In genomic region chr11:95860071-95860490, GRCm38 (mm10) we compare ENCODE assay signal across 8 mouse cellular contexts. TPM values are rescaled to one million over a fixed set of nuclear protein-coding genes. Genes with fewer than 3 reads are reported as not detected.
A peak's percentile ranks its signal among the peaks of the same experiment; 100 is the strongest.
DNase-seq lines count a peak whose midpoint lies in the region; ATAC-seq and TF ChIP-seq lines count a peak whose summit lies in the region.

No protein-coding gene starts in this region.

- no peaks in the 10 kb centered on the region for H3K9me3 ChIP-seq in E14TG2a.4 (ENCODE audit: low read length)
- H3K9me3 ChIP-seq in liver, embryonic 11.5 days (ENCODE audit: control insufficient read depth, low read length), result no peaks in the 10 kb centered on the region
- no peaks in the 10 kb centered on the region for H3K9me3 ChIP-seq in stomach, embryonic 16.5 days (replicated peaks; ENCODE audit: control insufficient read depth, low read length)

- intact Hi-C loops in gastrocnemius, adult 2 months (cut with DNase I), result loop anchor here (10.0 kb wide), 2 partner anchors 175 to 205 kb away; partner anchors contain the start of genes Snf8 and Ube2z
- intact Hi-C loops in left cerebral cortex, postnatal 4 days (cut with DNase I), result no loop called here

- H3K4me2 ChIP-seq in liver, embryonic 11.5 days, result peak overlapping the region; percentile 95
- peak overlapping the region; percentile 71 for H3K4me2 ChIP-seq in stomach, embryonic 16.5 days (ENCODE audit: low read depth, low read length)

- peak; percentile 47 for ATAC-seq in erythroid progenitor cell, adult 5-6 weeks (replicated peaks; ENCODE audit: low FRiP score, poor library complexity, severe bottlenecking)
- peak; percentile 64 for ATAC-seq in liver, embryonic 11.5 days (replicated peaks; ENCODE audit: low FRiP score)
- ATAC-seq in stomach, embryonic 16.5 days (ENCODE audit: insufficient read depth, low FRiP score), result no peak

- H3K36me3 ChIP-seq in E14TG2a.4 (ENCODE audit: insufficient read depth, low read length), result peaks cover 49% of the 10 kb centered on the region
- H3K36me3 ChIP-seq in liver, embryonic 11.5 days (ENCODE audit: control insufficient read depth, insufficient read depth, low read length), result no peaks in the 10 kb centered on the region
- H3K36me3 ChIP-seq in stomach, embryonic 16.5 days (ENCODE audit: control insufficient read depth, insufficient read depth, low read length), result no peaks in the 10 kb centered on the region

- TF ChIP-seq CTCF in gastrocnemius, adult 2 months (IDR thresholded peaks at IDR 0.05), result no peak
- TF ChIP-seq CTCF in E14TG2a.4 (conservative IDR thresholded peaks at IDR 0.05; ENCODE audit: low read length), result no peak

- H3K4me3 ChIP-seq in gastrocnemius, adult 2 months, result peak overlapping the region; percentile 74
- H3K4me3 ChIP-seq in E14TG2a.4 (replicated peaks; ENCODE audit: low read length), result peak overlapping the region; percentile 89
- peak overlapping the region; percentile 73 for H3K4me3 ChIP-seq in liver, embryonic 11.5 days (ENCODE audit: low read depth, low read length)
- H3K4me3 ChIP-seq in stomach, embryonic 16.5 days (replicated peaks; ENCODE audit: low read length), result peak overlapping the region; percentile 79

- no peaks in the 10 kb centered on the region for H3K27me3 ChIP-seq in E14TG2a.4 (ENCODE audit: insufficient read depth, low read length)
- H3K27me3 ChIP-seq in liver, embryonic 11.5 days (replicated peaks; ENCODE audit: control insufficient read depth, insufficient read depth, low read length), result no peaks in the 10 kb centered on the region
- no peaks in the 10 kb centered on the region for H3K27me3 ChIP-seq in stomach, embryonic 16.5 days (ENCODE audit: control insufficient read depth, insufficient read depth, low read length)

- H3K27ac ChIP-seq in gastrocnemius, adult 2 months, result peak overlapping the region; percentile 97
- H3K27ac ChIP-seq in liver, embryonic 11.5 days (ENCODE audit: low read depth, low read length), result peak overlapping the region; percentile 99
- H3K27ac ChIP-seq in stomach, embryonic 16.5 days (ENCODE audit: low read length), result no peak overlapping the region

- H3K9ac ChIP-seq in liver, embryonic 11.5 days (ENCODE audit: low read depth, low read length), result peak overlapping the region; percentile 91
- peak overlapping the region; percentile 73 for H3K9ac ChIP-seq in stomach, embryonic 16.5 days (ENCODE audit: low read length)

- peaks cover 47% of the 10 kb centered on the region for H3K4me1 ChIP-seq in E14TG2a.4 (replicated peaks; ENCODE audit: low read depth, low read length)
- H3K4me1 ChIP-seq in liver, embryonic 11.5 days (replicated peaks; ENCODE audit: control insufficient read depth, insufficient read depth, low read length), result peaks cover 17% of the 10 kb centered on the region
- H3K4me1 ChIP-seq in stomach, embryonic 16.5 days (ENCODE audit: control insufficient read depth, insufficient read depth, low read length), result peaks cover 6% of the 10 kb centered on the region; the same call in 1 of the 2 replicates

- 12% methylated on average over 3 of the region's 3 CpGs for WGBS in liver, embryonic 11.5 days
- WGBS in stomach, embryonic 16.5 days, result 17% methylated on average over 3 of the region's 3 CpGs

- DNase-seq in gastrocnemius, adult 2 months, result no peak
- no peak for DNase-seq in gastrocnemius, postnatal 25 days
- DNase-seq in liver, embryonic 11.5 days (ENCODE audit: low spot score), result no peak
- no peak for DNase-seq in left cerebral cortex, postnatal 4 days
- DNase-seq in cerebellum, adult 8-10 months, result no peak

RNA-seq across cellular contexts. Expression of gene Abi3, which starts 17.8 kb away (rescaled TPM):
- total RNA-seq in gastrocnemius, adult 2 months (2021), result 1 to 10 TPM; 2.2 to 3.0 TPM
- total RNA-seq in gastrocnemius, postnatal 25 days (2021), result 1 to 10 TPM; 2.2 to 3.2 TPM
- 2.1 and 4.7 TPM in 2 replicates for total RNA-seq in erythroid progenitor cell, adult 5-6 weeks (2015; ENCODE audit: low replicate concordance)
- total RNA-seq in erythroid progenitor cell, adult 5-6 weeks (2017; ENCODE audit: low replicate concordance), result 2.3 and 16.0 TPM in 2 replicates
- polyA plus RNA-seq in liver, embryonic 11.5 days (2014; fragmentation: Nextera tagmentation; extraction: Ambion mirVana), result 6.4 and 7.9 TPM in 2 replicates
- polyA plus RNA-seq in stomach, embryonic 16.5 days (2015; fragmentation: Nextera tagmentation; extraction: Ambion mirVana), result 9.7 and 9.9 TPM in 2 replicates
- total RNA-seq in left cerebral cortex, postnatal 4 days (2021), result 1 to 10 TPM; 1.5 to 1.9 TPM

RNA-seq across cellular contexts. Expression of gene Gngt2, which starts 23.1 kb away (rescaled TPM):
- 1 to 10 TPM; 2.6 to 7.6 TPM for total RNA-seq in gastrocnemius, adult 2 months (2021)
- total RNA-seq in gastrocnemius, postnatal 25 days (2021), result 1 to 10 TPM; 5.2 to 6.1 TPM
- 26.3 and 28.1 TPM in 2 replicates for total RNA-seq in erythroid progenitor cell, adult 5-6 weeks (2015; ENCODE audit: low replicate concordance)
- total RNA-seq in erythroid progenitor cell, adult 5-6 weeks (2017; ENCODE audit: low replicate concordance), result 14.6 and 20.5 TPM in 2 replicates
- 19.5 and 22.3 TPM in 2 replicates for polyA plus RNA-seq in liver, embryonic 11.5 days (2014; fragmentation: Nextera tagmentation; extraction: Ambion mirVana)
- 16.1 and 18.2 TPM in 2 replicates for polyA plus RNA-seq in stomach, embryonic 16.5 days (2015; fragmentation: Nextera tagmentation; extraction: Ambion mirVana)
- 1 to 10 TPM in 1 of 2 experiments, under 1 TPM in 1; 0.72 to 1.8 TPM for total RNA-seq in left cerebral cortex, postnatal 4 days (2021)

RNA-seq across cellular contexts. Expression of gene Phospho1, which starts 35.8 kb away (rescaled TPM):
- 100 to 1,000 TPM; 274 to 394 TPM for total RNA-seq in gastrocnemius, adult 2 months (2021)
- total RNA-seq in gastrocnemius, postnatal 25 days (2021), result 100 to 1,000 TPM; 288 to 335 TPM
- total RNA-seq in erythroid progenitor cell, adult 5-6 weeks (2015; ENCODE audit: low replicate concordance), result 10.1 and 12.6 TPM in 2 replicates
- 18.6 TPM in 1 of 2 replicates, not detected in the other for total RNA-seq in erythroid progenitor cell, adult 5-6 weeks (2017; ENCODE audit: low replicate concordance)
- polyA plus RNA-seq in liver, embryonic 11.5 days (2014; fragmentation: Nextera tagmentation; extraction: Ambion mirVana), result 0.48 and 0.74 TPM in 2 replicates
- polyA plus RNA-seq in stomach, embryonic 16.5 days (2015; fragmentation: Nextera tagmentation; extraction: Ambion mirVana), result 0.54 and 0.94 TPM in 2 replicates
- total RNA-seq in left cerebral cortex, postnatal 4 days (2021), result 1 to 10 TPM; 2.4 to 3.1 TPM

RNA-seq across cellular contexts. Expression of gene B4galnt2, which starts 54.6 kb away (rescaled TPM):
- total RNA-seq in gastrocnemius, adult 2 months (2021), result not detected
- not detected for total RNA-seq in gastrocnemius, postnatal 25 days (2021)
- not detected in 2 replicates for total RNA-seq in erythroid progenitor cell, adult 5-6 weeks (2015; ENCODE audit: low replicate concordance)
- not detected in 2 replicates for total RNA-seq in erythroid progenitor cell, adult 5-6 weeks (2017; ENCODE audit: low replicate concordance)
- 0.34 and 0.51 TPM in 2 replicates for polyA plus RNA-seq in liver, embryonic 11.5 days (2014; fragmentation: Nextera tagmentation; extraction: Ambion mirVana)
- 3.0 and 4.5 TPM in 2 replicates for polyA plus RNA-seq in stomach, embryonic 16.5 days (2015; fragmentation: Nextera tagmentation; extraction: Ambion mirVana)
- not detected for total RNA-seq in left cerebral cortex, postnatal 4 days (2021)

Comparison
In these comparisons a context has a peak if more than half of its experiments do, and no peak if none do; other contexts are left out.
1. RNA of gene Phospho1, which starts 35.8 kb away (total RNA-seq): 274 to 394 TPM in gastrocnemius, adult 2 months and 288 to 335 TPM in gastrocnemius, postnatal 25 days; 10.1 to 18.6 TPM in erythroid progenitor cell, adult 5-6 weeks and 2.4 to 3.1 TPM in left cerebral cortex, postnatal 4 days; every median in the first group is over 10 times any median in the second.
2. Peak in every context shown above with its lines, with median percentiles within 50 percentile points of each other: H3K4me3 ChIP-seq.